Mouse (Mus musculus) hindbrain, embryonic 16.5 days (tissue): ENCODE results near the gene Clec12a. TPM values are rescaled to one million over a fixed set of nuclear protein-coding genes. Genes with fewer than 3 reads are reported as not detected.

Source experiments
- ATAC-seq: fragments of 200-750 bp; cut with Nextera tagmentation; 2 replicates; pipeline ENCODE4 v1.8.0; 2017; ENCODE audit warnings: moderate TSS enrichment, moderate library complexity
- H3K27ac ChIP-seq: fragments of 300-500 bp; sonication (generic); 2 replicates; pipeline ENCODE4 v1.5.1; 2014; ENCODE audit warnings: low read depth, mild to moderate bottlenecking, control low read depth, low read length, moderate library complexity
- H3K27me3 ChIP-seq: fragments of 300-500 bp; sonication (generic); replicated peaks from 2 replicates; pipeline ENCODE4 v1.6.1; 2014; ENCODE audit warnings: low read length; ENCODE audit not compliant: control insufficient read depth, insufficient read depth
- H3K36me3 ChIP-seq: fragments of 300-500 bp; sonication (generic); 2 replicates; pipeline ENCODE4 v1.6.1; 2014; ENCODE audit warnings: mild to moderate bottlenecking, low read length, moderate library complexity, mixed read lengths; ENCODE audit not compliant: control insufficient read depth, insufficient read depth
- H3K4me1 ChIP-seq: fragments of 300-500 bp; sonication (generic); 2 replicates; pipeline ENCODE4 v1.6.1; 2014; ENCODE audit warnings: low read depth, low read length; ENCODE audit not compliant: control insufficient read depth, insufficient read depth
- H3K4me2 ChIP-seq: fragments of 300-500 bp; sonication (generic); 2 replicates; pipeline ENCODE4 v1.6.1; 2014; ENCODE audit warnings: mild to moderate bottlenecking, low read length, control low read depth, moderate library complexity
- H3K4me3 ChIP-seq: fragments of 300-500 bp; sonication (generic); 2 replicates; pipeline ENCODE4 v1.5.1; 2014; ENCODE audit warnings: mild to moderate bottlenecking, low read length, control low read depth, moderate library complexity
- H3K9ac ChIP-seq: fragments of 300-500 bp; sonication (generic); 2 replicates; pipeline ENCODE4 v1.6.1; 2014; ENCODE audit warnings: low read depth, mild to moderate bottlenecking, control low read depth, low read length, moderate library complexity
- H3K9me3 ChIP-seq: fragments of 300-500 bp; sonication (generic); 2 replicates; pipeline ENCODE4 v1.6.1; 2014; ENCODE audit warnings: mild to moderate bottlenecking, low read length, moderate library complexity; ENCODE audit not compliant: control insufficient read depth
- WGBS: fragments of 180-500 bp; shearing (Covaris S2); extraction: QIAGEN DNeasy Blood & Tissue Kit; methylation state at CpG from one replicate; pipeline ENCODE4 v1.1.7; 2014; 5-methylcytosine and 5-hydroxymethylcytosine counted together
- polyA plus RNA-seq: library from polyadenylated mRNA; unstranded; fragments of >200 nt; fragmentation: Nextera tagmentation; extraction: Ambion mirVana; gene quantifications from 2 replicates; pipeline ENCODE4 v1.2.1, GENCODE M21; 2015

Gene Clec12a
- polyA plus RNA-seq, 1 experiment from 2014 or later, result 0.15 TPM

DNA sequence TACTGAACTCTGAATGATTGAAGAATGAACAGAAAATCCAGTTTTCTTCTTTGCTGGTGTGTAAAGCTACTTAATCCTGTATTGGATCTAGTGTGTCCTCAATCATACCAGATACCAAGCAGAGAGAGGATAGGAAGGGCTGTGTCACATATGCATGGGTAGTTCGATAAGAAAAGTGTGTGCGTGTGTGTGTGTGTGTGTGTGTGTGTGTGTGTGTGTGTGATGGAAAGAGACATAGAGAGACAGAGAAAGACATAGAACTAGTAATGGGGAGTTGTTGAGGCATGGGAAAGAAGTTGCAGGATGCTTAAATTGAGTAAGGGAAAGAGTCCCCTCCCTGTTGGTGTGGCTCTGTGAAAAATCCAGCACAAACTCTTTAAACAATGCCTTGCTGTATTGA, 43.3 kb downstream of the Clec12a start, which contains the start of gene Clec12b:
Gene Clec12b, minus strand, starts transcription at position 101 of the 400 bp plus-strand sequence.
- Histone ChIP-seq H3K9ac (no peak within 1 kb of the TSS), H3K27ac (no peak within 1 kb of the TSS), H3K4me3 (no peak within 1 kb of the TSS), H3K4me2 (no peak within 1 kb of the TSS), H3K9me3 (no peaks in the 10 kb centered on the region), H3K27me3 (no peaks in the 10 kb centered on the region), H3K36me3 (no peaks in the 10 kb centered on the region), H3K4me1 (no peaks in the 10 kb centered on the region)
- WGBS, result 57% methylated on average over 2 of the region's 2 CpGs
- no peak for ATAC-seq

GRCm38 (mm10) chr6:129393087-129393720, 50.7 kb downstream of the Clec12a start:
- H3K27me3 ChIP-seq, result no peaks in the 10 kb centered on the region
- WGBS, result 37% methylated on average over 2 of the region's 2 CpGs
- ATAC-seq, result peak; percentile 69; the same call in 1 of the 2 replicates
- no peaks in the 10 kb centered on the region for H3K9me3 ChIP-seq
- no peak overlapping the region for H3K27ac ChIP-seq
- H3K4me1 ChIP-seq, result no peaks in the 10 kb centered on the region
- no peak overlapping the region for H3K9ac ChIP-seq
- no peak overlapping the region for H3K4me3 ChIP-seq
- no peaks in the 10 kb centered on the region for H3K36me3 ChIP-seq
- no peak overlapping the region for H3K4me2 ChIP-seq

DNA sequence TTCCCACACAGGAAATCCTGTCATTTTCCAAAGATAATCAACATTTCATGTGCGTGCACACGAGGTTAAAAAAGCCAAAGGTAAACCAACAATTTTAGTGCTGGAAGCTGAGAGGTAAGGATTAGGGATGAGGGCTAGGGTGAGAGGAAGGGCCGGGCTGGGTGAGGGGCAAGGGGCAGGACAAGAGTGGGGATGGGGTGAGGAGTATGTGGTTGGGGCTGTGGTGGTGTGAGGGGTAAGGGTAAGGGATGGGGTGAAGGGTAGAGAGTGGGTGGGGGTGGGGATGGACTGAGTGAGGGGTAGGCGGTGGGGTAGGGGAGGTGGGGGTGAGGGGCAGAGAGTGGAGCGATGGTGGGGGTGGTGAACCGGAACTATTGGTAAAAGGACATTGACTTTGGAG, 51.2 kb downstream of the Clec12a start:
- 84% methylated on average over 6 of the region's 6 CpGs for WGBS
- Histone ChIP-seq H3K27me3 (no peaks in the 10 kb centered on the region), H3K4me2 (no peak overlapping the region), H3K4me3 (no peak overlapping the region), H3K4me1 (no peaks in the 10 kb centered on the region), H3K9ac (no peak overlapping the region), H3K36me3 (no peaks in the 10 kb centered on the region), H3K27ac (no peak overlapping the region), H3K9me3 (no peaks in the 10 kb centered on the region)
- ATAC-seq, result no peak

- no peak for ATAC-seq
- WGBS, result 89% methylated on average over 8 of the region's 8 CpGs
- no peak within 1 kb of the TSS for H3K4me2 ChIP-seq
- H3K9ac ChIP-seq, result no peak within 1 kb of the TSS
- no peaks in the 10 kb centered on the region for H3K4me1 ChIP-seq
- no peak within 1 kb of the TSS for H3K4me3 ChIP-seq
- H3K27me3 ChIP-seq, result no peaks in the 10 kb centered on the region
- H3K36me3 ChIP-seq, result no peaks in the 10 kb centered on the region
- H3K9me3 ChIP-seq, result no peaks in the 10 kb centered on the region
- H3K27ac ChIP-seq, result no peak within 1 kb of the TSS
Measured at GRCm38 (mm10) chr6:129396997-129397396, 54.5 kb downstream of the Clec12a start, which contains the start of gene Clec1b. TSS of gene Clec1b (plus strand) at chr6:129397297.

DNA sequence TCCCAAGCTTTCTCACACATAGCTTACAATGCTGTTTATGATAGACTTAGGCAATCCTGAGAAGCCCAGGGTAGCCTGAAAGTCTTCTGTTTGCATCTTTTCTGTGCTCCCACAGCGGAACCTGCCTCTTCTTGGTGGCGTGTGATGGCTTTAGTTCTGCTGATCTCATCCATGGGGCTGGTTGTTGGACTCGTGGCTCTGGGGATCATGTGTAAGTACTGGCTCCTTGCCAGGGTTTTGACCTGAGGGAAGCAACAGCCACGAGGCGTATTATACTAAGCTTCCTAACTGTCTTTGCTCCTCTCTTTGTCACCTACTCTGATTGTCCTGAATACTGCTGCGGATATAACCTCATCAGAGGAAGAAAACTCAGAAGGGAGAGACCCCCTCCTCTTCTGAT, 57.5 kb downstream of the Clec12a start:
- Histone ChIP-seq H3K4me1 (no peaks in the 10 kb centered on the region), H3K27me3 (no peaks in the 10 kb centered on the region), H3K9ac (no peak overlapping the region), H3K27ac (no peak overlapping the region), H3K4me3 (no peak overlapping the region), H3K4me2 (no peak overlapping the region), H3K9me3 (no peaks in the 10 kb centered on the region), H3K36me3 (no peaks in the 10 kb centered on the region)
- no peak for ATAC-seq
- 54% methylated on average over 6 of the region's 6 CpGs for WGBS

GRCm38 (mm10) chr6:129402404-129402803, 59.9 kb downstream of the Clec12a start:
- no peaks in the 10 kb centered on the region for H3K27me3 ChIP-seq
- H3K9ac ChIP-seq, result no peak overlapping the region
- H3K4me2 ChIP-seq, result no peak overlapping the region
- H3K9me3 ChIP-seq, result no peaks in the 10 kb centered on the region
- H3K4me1 ChIP-seq, result no peaks in the 10 kb centered on the region
- no peak for ATAC-seq
- no peak overlapping the region for H3K27ac ChIP-seq
- no peak overlapping the region for H3K4me3 ChIP-seq
- no peaks in the 10 kb centered on the region for H3K36me3 ChIP-seq
- WGBS, result 89% methylated on average over 2 of the region's 2 CpGs

DNA sequence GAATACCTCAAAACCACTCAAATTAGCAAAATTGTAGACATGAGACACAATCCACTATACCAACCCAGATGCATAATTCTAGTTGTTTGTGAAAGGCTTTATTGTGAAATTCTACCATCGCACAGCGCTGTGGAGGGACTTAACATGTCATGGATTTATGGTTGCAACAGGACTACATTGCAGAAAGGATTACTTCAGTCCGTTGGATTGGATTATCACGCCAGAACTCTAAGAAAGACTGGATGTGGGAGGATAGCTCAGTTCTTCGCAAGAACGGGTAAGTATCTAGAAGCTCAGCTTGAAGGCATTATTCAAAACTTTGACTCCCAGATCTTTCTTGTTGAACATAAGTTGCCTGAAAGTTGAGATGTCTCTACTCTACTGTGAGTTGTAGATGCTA, 60.9 kb downstream of the Clec12a start:
- 90% methylated on average over 6 of the region's 6 CpGs for WGBS
- no peak overlapping the region for H3K27ac ChIP-seq
- H3K9me3 ChIP-seq, result no peaks in the 10 kb centered on the region
- H3K27me3 ChIP-seq, result no peaks in the 10 kb centered on the region
- no peak for ATAC-seq
- H3K9ac ChIP-seq, result no peak overlapping the region
- no peak overlapping the region for H3K4me3 ChIP-seq
- no peaks in the 10 kb centered on the region for H3K4me1 ChIP-seq
- H3K36me3 ChIP-seq, result no peaks in the 10 kb centered on the region
- no peak overlapping the region for H3K4me2 ChIP-seq

DNA sequence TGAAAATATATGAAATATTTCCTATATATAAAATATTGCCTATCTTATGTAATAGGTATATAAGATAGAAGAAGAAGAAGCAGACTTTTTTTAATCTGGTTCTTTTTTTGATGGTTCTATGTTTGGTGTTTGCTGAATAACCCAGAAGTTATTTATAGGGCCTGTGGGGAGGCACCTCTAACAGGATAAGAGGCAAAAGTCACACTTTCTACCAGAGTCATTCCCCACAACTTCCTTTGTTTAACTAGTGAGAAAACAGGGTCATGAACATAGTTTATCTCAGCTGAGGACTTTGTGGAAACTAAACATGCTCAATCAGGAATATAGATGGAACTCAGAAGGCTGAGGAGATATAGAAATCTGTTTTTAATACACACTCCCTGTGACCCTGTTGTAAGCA, 63.5 kb downstream of the Clec12a start:
- H3K27me3 ChIP-seq, result no peaks in the 10 kb centered on the region
- no peak overlapping the region for H3K4me2 ChIP-seq
- H3K36me3 ChIP-seq, result no peaks in the 10 kb centered on the region
- ATAC-seq, result no peak
- no peak overlapping the region for H3K27ac ChIP-seq
- no peaks in the 10 kb centered on the region for H3K4me1 ChIP-seq
- no peak overlapping the region for H3K9ac ChIP-seq
- H3K4me3 ChIP-seq, result no peak overlapping the region
- no peaks in the 10 kb centered on the region for H3K9me3 ChIP-seq

DNA sequence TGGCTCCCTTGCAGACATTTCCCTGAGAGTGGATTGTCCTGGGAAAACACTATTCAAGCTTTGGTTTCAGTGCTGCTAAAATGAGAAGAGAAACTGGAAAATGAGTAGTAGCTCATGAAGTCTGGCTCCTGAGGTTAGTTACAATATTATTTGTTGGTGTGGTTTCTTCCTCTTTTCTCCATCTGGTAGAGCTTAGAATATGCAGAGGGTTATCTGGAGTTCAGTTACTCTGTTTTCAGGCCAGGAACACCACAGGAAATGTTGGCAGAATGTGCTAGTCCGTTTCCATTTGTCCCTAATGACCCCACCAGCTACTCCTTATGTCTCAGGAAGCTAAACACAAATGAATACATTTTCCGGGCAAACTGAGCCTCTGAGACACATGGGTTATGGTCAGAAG, 64.8 kb downstream of the Clec12a start:
- ATAC-seq, result no peak
- Histone ChIP-seq H3K9ac (no peak overlapping the region), H3K27me3 (no peaks in the 10 kb centered on the region), H3K27ac (no peak overlapping the region), H3K4me1 (no peaks in the 10 kb centered on the region), H3K9me3 (no peaks in the 10 kb centered on the region), H3K36me3 (no peaks in the 10 kb centered on the region), H3K4me3 (no peak overlapping the region), H3K4me2 (no peak overlapping the region)
- WGBS, result 57% methylated on average over 2 of the region's 2 CpGs

DNA sequence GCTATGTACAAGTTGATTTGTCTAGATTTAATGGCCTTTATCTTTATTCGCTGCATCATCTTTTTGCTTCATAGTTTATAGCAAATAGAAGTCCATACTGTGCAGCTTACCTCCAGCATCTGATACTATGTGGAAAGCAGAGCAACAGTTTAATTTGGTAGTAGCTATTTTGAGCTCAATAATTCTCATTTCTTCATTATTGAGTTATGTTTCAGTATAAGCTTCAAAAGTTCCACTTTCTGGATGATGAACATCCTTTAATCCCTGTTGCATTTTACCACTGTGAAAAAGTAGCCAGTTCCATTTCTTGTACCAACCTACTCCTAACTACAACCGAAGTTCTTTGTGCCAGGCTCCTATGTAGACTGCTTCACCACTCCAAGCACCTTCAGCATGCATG, 66.1 kb downstream of the Clec12a start, which contains the start of gene Clec9a:
Gene Clec9a, plus strand, starts transcription at position 301 of the 400 bp plus-strand sequence.
- Histone ChIP-seq H3K9ac (no peak within 1 kb of the TSS), H3K4me3 (no peak within 1 kb of the TSS), H3K4me2 (no peak within 1 kb of the TSS), H3K36me3 (no peaks in the 10 kb centered on the region), H3K9me3 (no peaks in the 10 kb centered on the region), H3K27ac (no peak within 1 kb of the TSS), H3K27me3 (no peaks in the 10 kb centered on the region), H3K4me1 (no peaks in the 10 kb centered on the region)
- 84% methylated on average over 2 of the region's 2 CpGs for WGBS
- ATAC-seq, result no peak
